Mouse (Mus musculus): ENCODE results near the gene 2200002D01Rik. TPM values are rescaled to one million over a fixed set of nuclear protein-coding genes. Genes with fewer than 3 reads are reported as not detected.
"Not testable (repeated sequence)": the region's sequence is repeated elsewhere in the genome, so short reads cannot be mapped to it uniquely, and the experiment has no call there.

Gene 2200002D01Rik
- polyA plus RNA-seq, 1 experiment from 2014 or later, result 0.75 TPM

- under 1% methylated on average over 39 of the region's 62 CpGs for whole genome bisulfite sequencing
- Histone ChIP-seq H3K4me3 (peak within 1 kb of the TSS; percentile 50), H3K27ac (replicated peaks) (no peak within 1 kb of the TSS), H3K4me2 (peak within 1 kb of the TSS; percentile 96), H3K36me3 (no peaks in the 10 kb centered on the region), H3K9ac (peak within 1 kb of the TSS; percentile 50), H3K9me3 (no peaks in the 10 kb centered on the region), H3K27me3 (peaks cover 35% of the 10 kb centered on the region), H3K4me1 (replicated peaks) (peaks cover 8% of the 10 kb centered on the region)
- ATAC-seq (ENCODE audit: low FRiP score, low read depth), result 0 out of 2 replicates have a peak, but pooled peaks have one; percentile 40
Measured at GRCm38 (mm10) chr7:29232247-29233013, 15.8 kb downstream of the 2200002D01Rik start, which contains the start of gene Kcnk6. Gene Kcnk6 (minus strand): TSS chr7:29232515.

DNA sequence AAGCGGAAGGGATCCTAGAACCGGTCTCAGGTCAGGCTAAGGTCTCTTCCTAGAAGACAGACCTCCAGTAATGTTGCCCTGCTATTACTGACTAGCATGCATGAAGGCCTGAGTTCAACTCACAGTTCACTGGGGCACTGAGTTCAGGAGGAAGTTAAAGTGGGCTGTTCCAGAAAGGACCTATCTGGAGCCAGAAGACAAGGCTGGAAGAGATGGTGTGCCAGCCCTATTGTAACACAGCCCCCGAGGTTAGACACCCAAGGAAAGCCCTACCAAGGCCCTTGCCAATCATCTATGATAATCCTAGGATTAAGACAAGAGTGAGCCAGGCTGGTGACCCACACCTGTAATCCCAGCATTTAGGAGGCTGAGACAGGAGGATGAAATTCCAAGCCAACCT lies 16.7 kb downstream of the 2200002D01Rik start:
- peaks cover 8% of the 10 kb centered on the region for H3K4me1 ChIP-seq (replicated peaks)
- ATAC-seq (ENCODE audit: low FRiP score, low read depth), result no peak
- peak overlapping the region; percentile 50 for H3K4me3 ChIP-seq
- H3K36me3 ChIP-seq, result no peaks in the 10 kb centered on the region
- no peak overlapping the region for H3K27ac ChIP-seq (replicated peaks)
- peak overlapping the region; percentile 96; the same call in 1 of the 2 replicates for H3K4me2 ChIP-seq
- H3K9ac ChIP-seq, result no peak overlapping the region
- H3K27me3 ChIP-seq, result peaks cover 35% of the 10 kb centered on the region
- no peaks in the 10 kb centered on the region for H3K9me3 ChIP-seq
- 62% methylated on average over 3 of the region's 3 CpGs for WGBS

- Histone ChIP-seq H3K9ac (no peak overlapping the region), H3K4me1 (replicated peaks) (peaks cover 9% of the 10 kb centered on the region), H3K4me2 (no peak overlapping the region), H3K9me3 (no peaks in the 10 kb centered on the region), H3K4me3 (no peak overlapping the region), H3K36me3 (no peaks in the 10 kb centered on the region), H3K27me3 (peaks cover 35% of the 10 kb centered on the region), H3K27ac (replicated peaks) (no peak overlapping the region)
- ATAC-seq (ENCODE audit: low FRiP score, low read depth), result no peak
- 23% methylated on average over 3 of the region's 3 CpGs for WGBS
Measured at GRCm38 (mm10) chr7:29230560-29230959, 17.7 kb downstream of the 2200002D01Rik start.

DNA sequence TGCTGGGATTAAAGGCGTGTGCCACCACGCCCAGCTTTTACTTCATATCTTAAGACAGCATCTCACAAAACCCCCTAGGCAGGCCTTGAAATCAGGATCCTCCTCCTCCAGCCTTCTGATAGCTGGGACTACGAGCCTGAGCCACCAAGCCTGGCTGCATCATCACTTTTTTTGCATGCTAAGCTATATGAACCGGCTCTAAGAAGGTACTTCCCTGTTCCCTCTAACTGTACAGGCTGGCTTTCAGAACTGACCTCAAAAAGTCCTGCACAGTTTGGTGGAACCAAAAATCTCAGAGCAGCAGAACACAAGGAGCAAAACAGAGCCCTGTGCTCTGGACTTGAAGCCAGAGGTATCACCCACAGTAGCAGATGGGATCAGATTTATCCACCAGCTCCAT lies 20.1 kb downstream of the 2200002D01Rik start:
- H3K9me3 ChIP-seq, result no peaks in the 10 kb centered on the region
- 87% methylated on average over 4 of the region's 4 CpGs for WGBS
- no peak for ATAC-seq (ENCODE audit: low FRiP score, low read depth)
- no peak overlapping the region for H3K9ac ChIP-seq
- H3K27me3 ChIP-seq, result peaks cover 28% of the 10 kb centered on the region
- no peak overlapping the region for H3K27ac ChIP-seq (replicated peaks)
- no peaks in the 10 kb centered on the region for H3K36me3 ChIP-seq
- no peak overlapping the region for H3K4me2 ChIP-seq
- H3K4me1 ChIP-seq (replicated peaks), result peaks cover 19% of the 10 kb centered on the region
- H3K4me3 ChIP-seq, result no peak overlapping the region

- H3K27me3 ChIP-seq, result peaks cover 8% of the 10 kb centered on the region; the same call in 1 of the 2 replicates
- H3K9ac ChIP-seq, result 0 out of 2 replicates have a peak overlapping the region, but pooled peaks have one; percentile 1
- WGBS, result 81% methylated on average over 13 of the region's 13 CpGs
- peak overlapping the region; percentile 43 for H3K4me2 ChIP-seq
- H3K9me3 ChIP-seq, result no peaks in the 10 kb centered on the region
- 0 out of 2 replicates have a peak, but pooled peaks have one; percentile 9 for ATAC-seq (ENCODE audit: low FRiP score, low read depth)
- no peaks in the 10 kb centered on the region for H3K36me3 ChIP-seq
- no peak overlapping the region for H3K27ac ChIP-seq (replicated peaks)
- 0 out of 2 replicates have a peak overlapping the region, but pooled peaks have one; percentile 1 for H3K4me3 ChIP-seq
- H3K4me1 ChIP-seq (replicated peaks), result peaks cover 10% of the 10 kb centered on the region
Measured at GRCm38 (mm10) chr7:29225520-29225919, 22.7 kb downstream of the 2200002D01Rik start.

GRCm38 (mm10) chr7:29224756-29225394 lies 23.4 kb downstream of the 2200002D01Rik start:
- peak overlapping the region; percentile 43 for H3K4me2 ChIP-seq
- WGBS, result 10% methylated on average over 16 of the region's 16 CpGs
- H3K4me3 ChIP-seq, result 0 out of 2 replicates have a peak overlapping the region, but pooled peaks have one; percentile 1
- H3K9me3 ChIP-seq, result no peaks in the 10 kb centered on the region
- peaks cover 3% of the 10 kb centered on the region; the same call in 1 of the 2 replicates for H3K27me3 ChIP-seq
- no peak overlapping the region for H3K27ac ChIP-seq (replicated peaks)
- peak; percentile 61 for ATAC-seq (ENCODE audit: low FRiP score, low read depth)
- no peaks in the 10 kb centered on the region for H3K36me3 ChIP-seq
- H3K4me1 ChIP-seq (replicated peaks), result peaks cover 10% of the 10 kb centered on the region
- 0 out of 2 replicates have a peak overlapping the region, but pooled peaks have one; percentile 1 for H3K9ac ChIP-seq

DNA sequence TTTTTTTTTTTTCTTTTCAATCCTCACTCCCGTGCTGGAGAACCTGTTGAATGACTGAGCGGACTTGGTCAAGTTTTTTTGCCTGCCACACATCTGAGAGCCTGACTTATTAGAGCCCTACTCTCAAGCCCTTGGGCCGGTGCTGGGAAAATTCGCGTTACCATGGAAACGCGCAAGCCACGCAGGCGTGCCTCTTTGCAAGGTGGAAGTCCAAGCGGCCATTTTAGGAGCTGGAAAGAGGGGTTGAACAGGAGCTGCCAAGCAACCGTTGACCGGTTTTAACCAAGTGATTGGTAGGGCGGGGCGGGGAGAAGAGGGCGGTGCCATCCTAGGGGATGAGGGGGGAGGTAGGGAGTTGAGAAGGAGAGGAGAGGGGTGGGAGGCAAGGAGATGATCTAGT lies 33.4 kb downstream of the 2200002D01Rik start:
- ATAC-seq (ENCODE audit: low FRiP score, low read depth), result no peak
- Histone ChIP-seq H3K9me3 (no peaks in the 10 kb centered on the region), H3K27ac (replicated peaks) (no peak overlapping the region), H3K27me3 (peaks cover 10% of the 10 kb centered on the region), H3K4me2 (0 out of 2 replicates have a peak overlapping the region, but pooled peaks have one; percentile 11), H3K36me3 (no peaks in the 10 kb centered on the region), H3K4me1 (replicated peaks) (peaks cover 23% of the 10 kb centered on the region), H3K9ac (no peak overlapping the region), H3K4me3 (no peak overlapping the region)
- 41% methylated on average over 15 of the region's 15 CpGs for WGBS

DNA sequence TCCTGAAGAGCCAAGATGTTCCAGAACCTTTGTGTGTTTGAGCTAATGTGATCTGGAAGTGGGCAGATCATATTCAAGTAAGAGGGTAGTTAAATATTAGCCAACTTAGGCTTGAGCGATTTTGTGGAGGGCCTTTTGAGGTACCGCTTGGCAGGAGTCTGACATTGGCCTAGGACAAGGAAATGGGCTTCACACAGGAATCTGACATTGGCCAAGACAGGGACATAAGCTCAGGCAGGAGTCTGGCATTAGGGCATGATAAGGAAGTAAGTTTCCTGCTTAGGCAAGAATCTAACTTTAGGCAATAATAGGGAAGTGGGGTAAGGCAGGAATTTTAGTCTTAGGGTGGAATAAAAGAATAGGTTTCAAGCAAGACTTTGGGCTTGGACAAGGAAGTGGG lies 34.0 kb downstream of the 2200002D01Rik start:
- H3K9ac ChIP-seq, result no peak overlapping the region
- no peak overlapping the region for H3K27ac ChIP-seq (replicated peaks)
- 62% methylated on average over 2 of the region's 2 CpGs for WGBS
- no peaks in the 10 kb centered on the region for H3K36me3 ChIP-seq
- no peak for ATAC-seq (ENCODE audit: low FRiP score, low read depth)
- H3K4me3 ChIP-seq, result 0 out of 2 replicates have a peak overlapping the region, but pooled peaks have one; percentile 34
- H3K4me2 ChIP-seq, result peak overlapping the region; percentile 58
- H3K9me3 ChIP-seq, result no peaks in the 10 kb centered on the region
- peaks cover 10% of the 10 kb centered on the region for H3K27me3 ChIP-seq
- peaks cover 23% of the 10 kb centered on the region for H3K4me1 ChIP-seq (replicated peaks)

- H3K9me3 ChIP-seq, result no peaks in the 10 kb centered on the region
- WGBS, result 3% methylated on average over 20 of the region's 20 CpGs
- H3K27ac ChIP-seq (replicated peaks), result peak within 1 kb of the TSS; percentile 71; the same call in 1 of the 2 replicates
- H3K9ac ChIP-seq, result no peak within 1 kb of the TSS
- peak; percentile 77 for ATAC-seq (ENCODE audit: low FRiP score, low read depth)
- peak within 1 kb of the TSS; percentile 58 for H3K4me2 ChIP-seq
- no peaks in the 10 kb centered on the region for H3K36me3 ChIP-seq
- H3K4me3 ChIP-seq, result peak within 1 kb of the TSS; percentile 34
- peaks cover 10% of the 10 kb centered on the region for H3K27me3 ChIP-seq
- peaks cover 23% of the 10 kb centered on the region for H3K4me1 ChIP-seq (replicated peaks)
Measured at GRCm38 (mm10) chr7:29213675-29214082, 34.6 kb downstream of the 2200002D01Rik start, which contains the start of gene Catsperg1. Gene Catsperg1 (minus strand): TSS chr7:29214035.

DNA sequence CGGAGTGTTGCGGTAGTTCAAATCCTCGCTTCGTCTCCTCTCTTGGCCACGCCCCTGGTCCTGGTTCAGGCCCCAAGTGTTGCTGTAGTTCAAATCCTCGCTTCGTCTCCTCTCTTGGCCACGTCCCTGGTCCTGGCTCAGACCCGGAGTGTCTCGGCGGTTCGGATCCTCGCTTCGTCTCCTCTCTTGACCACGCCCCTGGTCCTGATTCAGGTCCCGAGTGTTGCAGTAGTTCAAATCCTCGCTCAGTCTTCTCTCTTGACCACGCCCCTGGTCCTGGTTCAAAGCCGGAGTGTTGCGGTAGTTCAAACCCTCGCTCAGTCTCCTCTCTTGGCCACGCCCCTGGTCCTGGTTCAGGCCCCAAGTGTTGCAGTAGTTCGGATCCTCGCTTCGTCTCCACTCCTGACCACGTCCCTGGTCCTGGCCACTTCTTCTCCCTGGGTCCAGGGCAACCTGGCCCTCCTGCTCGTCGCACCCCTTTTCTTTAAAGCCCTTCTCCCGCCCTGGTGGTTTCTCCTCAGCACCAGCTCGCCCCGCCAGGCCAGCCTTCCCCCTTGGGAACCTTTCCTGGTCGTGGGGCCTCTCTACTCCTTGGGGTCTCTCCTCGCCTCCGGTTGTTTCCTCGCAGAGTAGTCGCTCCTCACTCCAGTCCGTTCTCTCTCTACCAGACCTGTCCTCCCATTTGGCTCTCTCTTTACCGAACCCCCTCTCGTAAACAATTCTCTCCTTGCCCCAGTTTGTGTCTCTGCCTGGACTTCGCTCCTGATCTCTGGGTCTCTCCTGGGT lies 35.3 kb downstream of the 2200002D01Rik start:
- ATAC-seq (ENCODE audit: low FRiP score, low read depth), result 0 out of 2 replicates have a peak, but pooled peaks have one; percentile 3
- H3K27me3 ChIP-seq; H3K9ac ChIP-seq; H3K36me3 ChIP-seq; H3K27ac ChIP-seq (replicated peaks); H3K9me3 ChIP-seq: not testable (repeated sequence)
- H3K4me3 ChIP-seq, result peak overlapping the region; percentile 34
- H3K4me1 ChIP-seq (replicated peaks), result peaks cover 23% of the 10 kb centered on the region
- 17% methylated on average over 40 of the region's 40 CpGs for WGBS
- peak overlapping the region; percentile 58 for H3K4me2 ChIP-seq

DNA sequence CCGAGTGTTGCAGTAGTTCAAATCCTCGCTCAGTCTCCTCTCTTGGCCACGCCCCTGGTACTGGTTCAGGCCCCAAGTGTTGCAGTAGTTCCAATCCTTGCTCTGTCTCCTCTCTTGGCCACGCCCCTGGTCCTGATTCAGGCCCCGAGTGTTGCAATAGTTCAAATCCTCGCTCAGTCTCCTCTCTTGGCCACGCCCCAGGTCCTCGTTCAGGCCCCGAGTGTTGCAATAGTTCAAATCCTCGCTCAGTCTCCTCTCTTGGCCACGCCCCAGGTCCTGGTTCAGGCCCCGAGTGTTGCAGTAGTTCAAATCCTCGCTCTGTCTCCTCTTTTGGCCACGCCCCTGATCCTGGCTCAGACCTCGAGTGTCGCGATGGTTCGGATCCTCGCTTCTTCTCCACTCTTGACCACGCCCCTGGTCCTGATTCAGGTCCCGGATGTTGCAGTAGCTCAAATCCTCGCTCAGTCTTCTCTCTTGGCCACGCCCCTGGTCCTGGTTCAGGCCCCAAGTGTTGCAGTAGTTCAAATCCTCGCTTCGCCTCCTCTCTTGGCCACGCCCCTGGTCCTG lies 36.0 kb downstream of the 2200002D01Rik start:
- H3K36me3 ChIP-seq, result no peaks in the 10 kb centered on the region
- H3K4me3 ChIP-seq, result peak overlapping the region; percentile 34
- peaks cover 10% of the 10 kb centered on the region for H3K27me3 ChIP-seq
- no peak overlapping the region for H3K9ac ChIP-seq
- ATAC-seq (ENCODE audit: low FRiP score, low read depth), result no peak
- H3K9me3 ChIP-seq, result no peaks in the 10 kb centered on the region
- WGBS, result 15% methylated on average over 26 of the region's 26 CpGs
- peaks cover 23% of the 10 kb centered on the region for H3K4me1 ChIP-seq (replicated peaks)
- no peak overlapping the region for H3K27ac ChIP-seq (replicated peaks)
- peak overlapping the region; percentile 58 for H3K4me2 ChIP-seq

Measured in hindbrain, embryonic 15.5 days (tissue).